Mouse (Mus musculus) midbrain, postnatal 0 days (tissue): Measurements from ENCODE around the gene C130050O18Rik. TPM values are rescaled to one million over a fixed set of nuclear protein-coding genes. Genes with fewer than 3 reads are reported as not detected.

ENCODE experiments used
- ATAC-seq: fragments of 200-750 bp; cut with Nextera tagmentation; 2 replicates; pipeline ENCODE4 v1.8.0; 2017; ENCODE audit warnings: moderate number of reproducible peaks, mild to moderate bottlenecking, moderate TSS enrichment, moderate library complexity; ENCODE audit not compliant: low FRiP score
- DNase-seq: peaks from one replicate; pipeline ENCODE4 v3.0.0-alpha.2; 2015; ENCODE audit warnings: low spot score
- H3K27ac ChIP-seq: fragments of 300-500 bp; sonication (generic); 2 replicates; pipeline ENCODE4 v1.5.1; 2014; ENCODE audit warnings: low read depth, mild to moderate bottlenecking, low read length, mixed read lengths
- H3K27me3 ChIP-seq: fragments of 300-500 bp; sonication (generic); 2 replicates; pipeline ENCODE4 v1.6.1; 2014; ENCODE audit warnings: low read length, control low read depth, mixed read lengths; ENCODE audit not compliant: insufficient read depth
- H3K36me3 ChIP-seq: fragments of 300-500 bp; sonication (generic); 2 replicates; pipeline ENCODE4 v1.6.1; 2014; ENCODE audit warnings: low read length, control low read depth, mixed read lengths; ENCODE audit not compliant: insufficient read depth
- H3K4me1 ChIP-seq: fragments of 300-500 bp; sonication (generic); 2 replicates; pipeline ENCODE4 v1.6.1; 2014; ENCODE audit warnings: mild to moderate bottlenecking, control low read depth, antibody characterized with exemption, low read length, mixed read lengths; ENCODE audit not compliant: insufficient read depth
- H3K4me2 ChIP-seq: fragments of 300-500 bp; sonication (generic); 2 replicates; pipeline ENCODE4 v1.6.1; 2014; ENCODE audit warnings: low read depth, mild to moderate bottlenecking, low read length, mixed read lengths; ENCODE audit not compliant: poor library complexity, severe bottlenecking
- H3K4me3 ChIP-seq: fragments of 300-500 bp; sonication (generic); 2 replicates; pipeline ENCODE4 v1.5.1; 2014; ENCODE audit warnings: low read depth, mild to moderate bottlenecking, low read length, moderate library complexity
- H3K9ac ChIP-seq: fragments of 300-500 bp; sonication (generic); replicated peaks from 2 replicates; pipeline ENCODE4 v1.6.1; 2014; ENCODE audit warnings: mild to moderate bottlenecking, low read length, moderate library complexity, mixed read lengths; ENCODE audit not compliant: poor library complexity, severe bottlenecking
- H3K9me3 ChIP-seq: fragments of 300-500 bp; sonication (generic); 2 replicates; pipeline ENCODE4 v1.6.1; 2016; ENCODE audit warnings: low read length, control low read depth
- CTCF ChIP-seq: IDR thresholded peaks from 2 replicates; pipeline ENCODE4 v1.5.1; 2016; ENCODE audit warnings: antibody characterized with exemption, mild to moderate bottlenecking
- WGBS: fragments of 180-500 bp; shearing (Covaris S2); extraction: QIAGEN DNeasy Blood & Tissue Kit; methylation state at CpG from one replicate; pipeline ENCODE4 v1.1.7; 2014; 5-methylcytosine and 5-hydroxymethylcytosine counted together
- polyA plus RNA-seq: library from polyadenylated mRNA; unstranded; fragments of >200 nt; fragmentation: Nextera tagmentation; extraction: Ambion mirVana; gene quantifications from 2 replicates; pipeline ENCODE4 v1.2.1, GENCODE M21; 2015
- total RNA-seq: library from RNA; depleted of rRNA; stranded (reverse); fragments of >200 nt; gene quantifications from 2 replicates; pipeline ENCODE4 v1.2.3, GENCODE M21; 2014

Gene C130050O18Rik
- total and polyA plus RNA-seq, 2 experiments from 2014 or later = not detected

DNA sequence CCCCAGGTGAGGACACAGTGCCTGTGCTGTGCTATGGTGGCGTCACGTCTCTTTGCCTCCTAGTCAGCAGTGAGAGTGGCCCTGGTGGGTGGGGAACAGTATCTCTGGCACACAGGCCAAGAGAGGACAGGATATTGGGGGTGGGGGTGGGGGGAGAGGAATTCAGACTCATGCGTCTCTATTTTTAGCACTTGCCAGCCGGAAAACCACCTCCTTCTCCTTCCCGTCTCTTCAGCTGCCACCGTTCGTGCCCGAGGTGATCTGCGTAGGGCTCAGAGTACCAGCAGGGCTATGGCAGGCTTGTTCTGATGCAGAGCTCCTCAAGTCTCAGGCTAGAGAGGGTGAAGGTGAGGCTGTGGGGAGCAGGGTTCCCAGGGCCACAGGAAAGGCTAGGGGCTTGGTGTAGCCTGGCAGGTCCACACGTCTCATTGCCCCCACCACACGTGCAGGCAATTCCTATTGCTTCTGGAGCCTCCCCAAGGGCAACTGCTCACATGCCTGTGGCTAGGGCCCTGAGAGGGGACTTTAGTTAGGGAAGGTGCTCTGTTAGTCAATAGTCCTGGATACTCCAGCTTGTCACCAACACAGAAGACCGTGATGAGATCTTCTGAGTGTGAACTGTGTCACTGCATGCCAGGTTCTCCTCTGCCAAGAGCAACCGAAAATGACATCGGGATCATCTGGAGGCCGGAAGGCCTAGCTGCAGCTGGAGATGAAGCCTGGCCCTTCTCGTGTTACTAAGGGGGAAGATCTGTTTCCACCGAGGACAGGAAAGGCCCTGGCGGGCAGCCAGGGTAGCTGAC is 27.4 kb upstream of the C130050O18Rik start, which contains the start of gene Gpr146:
Gene Gpr146, plus strand, starts transcription at position 230 of the 803 bp plus-strand sequence.
- Histone ChIP-seq H3K4me2 (no peak within 1 kb of the TSS), H3K36me3 (no peaks in the 10 kb centered on the region), H3K4me3 (no peak within 1 kb of the TSS), H3K27ac (no peak within 1 kb of the TSS), H3K9me3 (no peaks in the 10 kb centered on the region), H3K27me3 (no peaks in the 10 kb centered on the region), H3K9ac (no peak within 1 kb of the TSS), H3K4me1 (0 out of 2 replicates have a peak, but pooled peaks cover 2% of the 10 kb centered on the region)
- 82% methylated on average over 18 of the region's 18 CpGs for WGBS
- DNase-seq = no peak
- no peak for ATAC-seq
- no peak for TF ChIP-seq CTCF

DNA sequence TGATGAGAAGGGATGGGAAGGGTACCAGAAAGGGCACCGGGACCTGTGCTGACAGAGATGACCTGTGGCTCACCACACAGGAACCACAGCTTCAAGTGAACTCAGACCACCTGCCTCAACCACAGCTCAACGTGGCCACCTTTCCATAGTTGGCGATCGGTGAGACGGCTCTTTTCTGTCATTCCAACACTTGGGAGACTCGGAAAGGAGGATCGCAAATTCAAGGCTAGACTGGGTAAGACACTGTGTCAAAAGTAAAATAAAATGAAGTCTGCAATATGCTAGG is 26.9 kb upstream of the C130050O18Rik start:
- H3K4me1 ChIP-seq = no peaks in the 10 kb centered on the region
- WGBS = 94% methylated on average over 7 of the region's 7 CpGs
- no peak for DNase-seq

DNA sequence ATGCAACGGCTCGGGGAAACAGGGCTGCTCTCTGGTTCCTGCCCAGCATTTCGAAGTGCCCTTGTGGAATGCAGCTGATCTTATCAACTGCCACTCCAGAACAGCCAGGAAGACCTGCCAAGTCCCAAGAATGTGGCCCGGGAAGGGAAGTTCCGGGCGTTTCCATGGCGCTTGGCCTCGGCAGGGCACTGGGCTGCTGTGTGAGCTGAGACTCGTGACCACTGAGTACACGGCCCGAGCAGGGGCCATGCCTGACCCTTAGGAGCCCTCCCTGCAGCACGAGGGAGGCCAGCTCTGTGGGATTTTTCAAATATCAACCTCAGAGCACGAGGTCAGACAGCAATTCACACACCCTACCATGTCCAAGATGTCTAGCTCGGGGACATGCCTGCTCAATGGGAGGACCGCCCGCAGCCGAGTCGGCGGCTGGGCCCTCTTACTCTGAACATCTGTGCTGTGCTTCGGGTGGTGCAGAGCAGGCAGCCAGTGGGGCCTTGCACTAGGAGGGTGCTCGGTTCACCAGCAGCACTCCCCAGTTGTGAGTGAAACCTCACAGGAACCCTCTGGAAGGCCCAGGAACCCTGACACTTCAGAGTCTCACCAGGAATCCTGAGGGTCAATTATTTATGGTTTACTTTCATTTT is 26.0 kb upstream of the C130050O18Rik start:
- Histone ChIP-seq H3K27me3 (no peaks in the 10 kb centered on the region), H3K36me3 (no peaks in the 10 kb centered on the region), H3K9ac (no peak overlapping the region), H3K4me1 (no peaks in the 10 kb centered on the region), H3K9me3 (no peaks in the 10 kb centered on the region), H3K4me2 (no peak overlapping the region), H3K27ac (no peak overlapping the region), H3K4me3 (no peak overlapping the region)
- ATAC-seq = no peak
- DNase-seq = peak; percentile 42
- no peak for TF ChIP-seq CTCF
- WGBS = 54% methylated on average over 21 of the region's 21 CpGs

More for the DNA sequence above, 26.9 kb upstream of the C130050O18Rik start:
- Histone ChIP-seq H3K9ac (no peak overlapping the region), H3K27ac (no peak overlapping the region), H3K4me3 (no peak overlapping the region), H3K4me2 (no peak overlapping the region), H3K27me3 (no peaks in the 10 kb centered on the region), H3K36me3 (no peaks in the 10 kb centered on the region), H3K9me3 (no peaks in the 10 kb centered on the region)
- TF ChIP-seq CTCF = no peak
- ATAC-seq = no peak

GRCm38 (mm10) chr5:139379771-139380384 is 25.2 kb upstream of the C130050O18Rik start:
- no peaks in the 10 kb centered on the region for H3K27me3 ChIP-seq
- ATAC-seq = no peak

DNA sequence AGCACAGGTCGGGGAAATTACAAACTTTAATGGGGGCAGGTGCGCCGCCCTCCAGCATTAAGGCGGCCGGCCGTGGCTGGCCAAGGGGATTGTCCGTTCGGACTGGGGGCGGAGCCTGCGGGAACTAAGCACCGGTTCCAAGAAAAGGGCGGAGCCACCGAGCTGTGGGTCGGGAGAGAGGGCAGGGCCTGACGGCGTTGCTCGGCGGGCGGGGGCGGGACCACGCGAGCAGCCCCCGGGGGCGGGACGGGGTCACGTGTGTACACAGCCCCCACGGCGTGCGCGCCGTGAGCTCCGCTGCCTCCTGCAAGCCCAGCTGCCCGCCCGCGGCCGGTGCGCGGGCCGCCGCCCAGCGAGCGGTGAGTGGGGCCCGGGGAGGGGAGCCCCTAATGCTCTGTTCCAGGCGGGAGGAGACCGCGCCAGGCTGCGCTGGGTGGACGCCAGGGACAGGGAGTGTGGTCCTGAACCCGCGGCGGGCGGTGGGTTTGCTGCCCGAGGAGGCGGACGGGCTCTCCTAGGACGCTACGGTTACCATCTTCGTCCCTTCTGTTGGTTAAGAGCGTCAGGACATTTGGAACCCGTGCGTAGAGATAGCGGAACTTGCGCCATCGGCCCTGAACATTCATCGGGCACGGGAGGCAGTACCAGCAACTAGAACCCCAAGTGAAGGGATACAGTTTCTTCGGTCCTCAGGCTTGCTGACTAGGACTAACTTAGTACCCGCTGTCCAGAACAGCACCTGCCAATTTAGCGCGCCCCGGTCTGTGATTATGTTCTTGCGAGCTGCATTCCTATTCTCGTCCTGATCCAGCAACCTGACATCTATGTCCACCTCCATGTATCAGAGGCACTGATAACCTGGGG is 24.5 kb upstream of the C130050O18Rik start:
- peak; percentile 90 for DNase-seq
- WGBS = 2% methylated on average over 56 of the region's 73 CpGs
- H3K4me3 ChIP-seq = peak overlapping the region; percentile 62
- peak overlapping the region; percentile 93 for H3K4me2 ChIP-seq
- H3K27me3 ChIP-seq = no peaks in the 10 kb centered on the region
- TF ChIP-seq CTCF = no peak
- peak; percentile 72 for ATAC-seq
- H3K4me1 ChIP-seq = no peaks in the 10 kb centered on the region
- H3K27ac ChIP-seq = peak overlapping the region; percentile 39; the same call in 1 of the 2 replicates
- no peaks in the 10 kb centered on the region for H3K9me3 ChIP-seq
- peak overlapping the region; percentile 61 for H3K9ac ChIP-seq
- peaks cover 3% of the 10 kb centered on the region; the same call in 1 of the 2 replicates for H3K36me3 ChIP-seq

More at GRCm38 (mm10) chr5:139379771-139380384, 25.2 kb upstream of the C130050O18Rik start:
- WGBS = 17% methylated on average over 8 of the region's 8 CpGs
- Histone ChIP-seq H3K36me3 (no peaks in the 10 kb centered on the region), H3K9me3 (no peaks in the 10 kb centered on the region), H3K4me3 (peak overlapping the region; percentile 62), H3K4me1 (no peaks in the 10 kb centered on the region), H3K4me2 (peak overlapping the region; percentile 93), H3K27ac (no peak overlapping the region), H3K9ac (peak overlapping the region; percentile 61)
- no peak for DNase-seq
- TF ChIP-seq CTCF = no peak
